Mouse (Mus musculus) G1E (cell line): ENCODE measurements around the gene Bcl10.

Experiments
- CTCF ChIP-seq: IDR thresholded peaks from 2 replicates; pipeline ENCODE4 v1.5.1; 2012; ENCODE audit warnings: low read depth, low read length, inconsistent platforms, mixed read lengths
- GATA2 ChIP-seq: IDR thresholded peaks from 2 replicates; pipeline ENCODE4 v1.6.1; 2012; ENCODE audit warnings: low read depth, low read length, inconsistent platforms, borderline replicate concordance

- no peak for TF ChIP-seq CTCF
- no peak for TF ChIP-seq GATA2
Observed at GRCm38 (mm10) chr3:145925506-145925905, 2.9 kb downstream of the Bcl10 start.
